Mouse (Mus musculus) thymus, postnatal 25 days (tissue): ENCODE data around the gene Adamts12.

Experiments used
- DNase-seq: peaks from one replicate; pipeline ENCODE4 v3.0.0; 2022

Gene Adamts12

DNA sequence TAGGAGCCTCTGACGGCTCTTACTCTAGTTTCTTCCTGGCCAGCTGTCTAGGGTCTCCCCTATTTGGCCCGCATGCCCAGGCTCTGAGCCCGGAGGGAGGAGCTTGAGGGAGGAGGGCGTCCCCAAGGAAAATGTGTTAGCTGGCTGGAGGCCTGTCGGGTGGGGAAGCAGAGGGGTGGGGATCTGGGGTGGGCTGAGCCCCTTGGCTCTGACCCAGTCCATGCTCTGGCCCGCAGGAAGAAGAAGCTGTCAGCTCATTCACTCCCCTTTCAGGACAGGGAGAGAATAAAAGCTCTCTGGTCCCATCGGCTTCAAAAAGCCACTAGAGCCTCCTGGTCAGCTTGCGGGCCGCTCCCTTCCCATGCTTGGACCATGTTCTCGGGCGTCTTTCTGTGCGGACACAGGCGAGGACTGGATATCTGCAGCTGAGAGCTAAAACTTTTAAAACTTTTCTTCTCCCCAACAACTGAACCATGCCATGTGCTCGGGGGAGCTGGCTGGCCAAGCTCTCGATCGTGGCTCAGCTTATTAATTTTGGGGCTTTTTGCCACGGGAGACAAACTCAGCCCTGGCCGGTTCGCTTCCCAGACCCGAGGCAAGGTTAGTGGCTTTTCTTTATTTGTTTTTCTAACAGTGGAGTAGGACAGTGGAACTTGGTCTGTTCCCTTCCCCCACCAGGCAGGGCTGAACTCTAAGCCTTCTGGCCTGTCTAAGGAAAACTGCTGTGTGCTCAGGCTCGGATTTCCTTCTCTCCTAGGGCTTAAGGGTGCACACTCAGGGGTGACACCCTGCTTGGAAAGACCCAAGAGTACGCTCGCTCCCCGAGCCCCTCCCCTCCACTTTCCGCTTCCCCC is at the start of gene Adamts12:
TSS of gene Adamts12 (plus strand) at position 233 of the 854 bp plus-strand sequence.
- no peak for DNase-seq

DNA sequence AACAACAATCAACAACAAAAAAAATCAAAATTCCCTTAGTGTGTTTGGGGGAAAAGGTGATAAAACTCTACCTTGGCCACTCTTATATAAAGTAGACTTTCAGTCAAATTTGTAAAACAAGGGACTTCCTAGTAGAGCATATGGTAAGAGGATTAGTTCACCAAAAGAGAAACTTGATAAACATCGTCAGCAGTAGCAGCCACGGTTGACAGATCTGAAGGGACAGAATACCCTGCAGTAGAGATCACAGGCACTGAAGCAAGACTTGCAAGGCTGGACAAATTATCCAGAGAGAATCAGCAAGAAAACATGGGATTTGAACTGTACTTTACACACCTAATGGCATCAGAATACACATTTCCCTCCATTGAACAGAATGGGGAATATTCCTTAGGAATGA is 49.7 kb upstream of the Adamts12 start:
- no peak for DNase-seq

DNA sequence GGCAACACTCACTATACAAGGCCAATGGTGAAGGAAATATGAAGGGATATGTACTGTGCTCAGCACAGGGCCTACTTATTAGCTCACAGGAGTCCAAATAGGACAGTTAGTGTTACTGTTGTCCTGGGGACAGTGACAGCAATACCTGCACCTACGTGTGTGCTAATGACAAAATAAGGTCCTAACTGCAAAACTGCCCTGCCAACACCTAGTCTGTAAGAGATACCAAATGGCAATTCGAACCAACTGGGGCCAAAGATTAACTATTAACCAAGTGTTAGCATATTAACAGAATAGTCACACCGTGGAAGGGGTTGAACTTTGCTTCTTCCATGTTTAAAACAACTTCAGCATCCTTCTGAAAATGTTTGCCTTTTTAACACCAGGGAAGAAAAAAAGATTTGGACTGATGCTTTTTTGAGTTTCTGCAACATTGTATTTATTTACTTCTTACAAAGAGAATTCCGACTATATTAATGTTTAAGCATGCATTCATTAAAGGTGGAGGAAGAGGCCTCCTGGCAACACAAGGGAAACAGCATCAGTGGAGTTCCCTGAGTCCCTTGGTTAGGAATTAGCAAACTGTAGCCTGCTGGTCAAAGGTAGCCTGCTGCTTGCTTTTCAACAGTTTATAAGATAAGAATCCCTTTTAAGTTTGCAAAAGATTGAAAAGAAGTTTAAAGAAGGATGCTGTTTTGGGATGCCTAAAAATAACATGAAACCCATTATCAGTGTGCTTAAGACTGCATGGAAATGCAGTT is 37.6 kb upstream of the Adamts12 start:
- no peak for DNase-seq

DNA sequence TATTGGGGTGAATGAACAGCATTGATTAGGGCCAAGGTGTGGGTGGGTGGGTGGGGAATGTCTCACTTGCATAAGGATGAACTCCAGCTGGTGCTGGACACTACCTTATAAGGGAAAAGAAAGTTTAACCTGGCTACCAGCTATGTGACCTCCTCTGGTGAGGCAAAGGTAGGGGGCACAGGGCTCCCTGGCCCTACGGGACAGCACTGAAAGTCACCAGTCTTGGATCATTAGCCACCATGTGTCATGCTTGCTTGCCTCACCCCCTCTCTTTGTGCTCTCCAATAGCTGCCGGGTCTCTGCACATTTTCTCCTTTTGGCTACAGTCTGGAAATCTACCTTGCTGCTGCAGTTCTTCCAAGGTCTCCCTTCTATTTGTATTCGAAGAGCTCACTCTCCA is 34.4 kb upstream of the Adamts12 start:
- DNase-seq, result no peak

DNA sequence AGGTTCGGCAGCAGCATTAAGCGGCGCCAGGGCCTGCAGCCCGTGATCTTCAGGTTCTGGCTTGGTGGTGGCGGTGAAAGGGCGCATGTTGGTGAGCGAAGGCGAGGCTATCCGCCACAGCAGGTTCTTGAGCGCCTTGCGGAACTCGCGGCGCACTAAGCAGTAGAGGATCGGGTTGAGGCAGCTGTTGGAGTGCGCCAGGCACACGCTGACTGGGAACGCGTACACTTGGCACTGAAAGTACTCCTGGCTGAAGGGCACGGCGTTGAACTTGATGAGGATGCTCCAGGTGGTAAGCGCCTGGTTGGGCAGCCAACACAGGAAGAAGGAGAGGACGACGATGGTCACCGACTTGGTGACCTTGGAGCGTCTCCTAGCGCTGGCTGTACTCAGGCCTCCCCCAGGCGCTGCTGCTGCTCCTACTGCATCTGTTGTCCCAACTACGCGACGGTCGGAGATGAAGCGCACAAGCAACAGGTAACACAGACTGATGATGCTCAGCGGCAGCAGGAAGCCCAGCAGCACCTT is 28.6 kb upstream of the Adamts12 start:
- no peak for DNase-seq

DNA sequence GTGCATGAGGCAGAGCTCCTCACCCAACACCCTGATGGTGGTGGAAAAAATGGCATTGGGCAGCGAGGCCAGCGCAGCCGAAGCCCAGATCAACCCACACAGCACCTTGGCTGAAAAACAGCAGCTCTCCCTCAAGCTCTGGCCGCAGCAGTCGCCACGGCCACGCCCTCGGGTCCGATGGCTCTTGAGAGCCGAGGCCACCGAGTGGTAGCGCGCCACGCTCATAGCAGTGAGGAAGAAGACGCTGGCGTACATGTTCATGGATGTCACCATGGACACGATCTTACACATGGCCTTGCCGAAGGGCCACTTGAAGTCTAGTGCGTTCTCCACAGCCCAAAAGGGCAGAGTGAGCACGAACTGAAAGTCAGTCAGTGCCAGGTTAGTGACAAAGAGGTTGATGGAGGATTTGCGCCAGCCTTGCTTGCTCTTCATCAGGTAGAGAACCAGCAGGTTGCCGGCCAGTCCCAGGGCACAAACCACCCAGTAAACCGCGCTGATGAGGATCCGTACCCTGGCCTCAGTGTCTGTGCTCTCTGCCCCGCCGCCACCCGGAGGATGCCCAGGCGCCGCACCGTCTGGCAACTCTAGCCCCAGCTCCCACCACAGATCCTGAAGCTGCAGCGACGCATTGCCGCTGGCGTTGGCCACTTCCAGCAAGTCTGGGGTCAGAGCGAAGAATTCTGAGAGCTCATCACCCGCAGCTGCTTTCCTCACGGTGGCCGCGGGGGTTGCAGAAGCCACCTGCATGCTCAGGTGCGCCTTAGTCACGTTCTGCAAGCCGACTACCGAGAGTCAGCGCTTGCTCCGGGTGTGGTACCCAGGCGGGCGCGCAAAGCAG is 27.8 kb upstream of the Adamts12 start:
- no peak for DNase-seq

DNA sequence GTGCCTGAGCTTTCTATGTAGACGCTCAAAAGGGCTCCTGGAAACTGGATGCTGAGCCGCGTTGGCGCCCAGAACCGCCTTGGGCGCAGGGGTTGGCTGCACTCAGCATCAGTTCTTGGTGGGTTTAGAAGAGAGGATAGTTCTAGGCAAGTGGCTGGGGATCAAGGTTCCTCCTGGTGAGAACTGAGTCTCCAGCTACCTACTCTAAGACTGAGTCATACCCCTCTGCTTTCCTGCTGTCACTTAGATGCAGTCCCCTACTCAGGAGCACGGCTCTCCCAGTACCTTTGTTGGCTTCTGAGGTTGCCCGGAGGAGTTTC is 27.3 kb upstream of the Adamts12 start:
- no peak for DNase-seq

DNA sequence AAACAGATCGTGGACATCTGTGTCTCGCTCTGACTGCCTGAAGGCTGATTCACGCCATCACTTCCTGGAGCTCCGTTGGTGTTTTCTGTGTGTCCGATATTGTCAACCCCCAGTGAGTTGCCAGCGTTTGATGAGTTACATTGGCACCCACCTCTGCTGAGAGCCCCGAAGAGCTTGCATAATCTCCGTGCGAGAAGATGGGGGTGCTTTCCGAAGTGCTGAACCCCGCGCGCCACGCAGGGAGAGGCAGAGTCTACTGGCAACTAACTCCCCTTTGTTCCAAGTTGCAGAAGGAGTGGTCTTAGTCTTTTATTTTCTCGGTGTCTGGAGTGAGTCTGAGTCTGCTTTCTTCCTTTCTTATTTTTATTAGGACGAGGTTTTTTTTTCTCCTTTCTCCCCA is 26.9 kb upstream of the Adamts12 start, which contains the start of gene Rxfp3:
TSS of gene Rxfp3 (minus strand) at position 281 of the 400 bp plus-strand sequence.
- DNase-seq, result no peak

DNA sequence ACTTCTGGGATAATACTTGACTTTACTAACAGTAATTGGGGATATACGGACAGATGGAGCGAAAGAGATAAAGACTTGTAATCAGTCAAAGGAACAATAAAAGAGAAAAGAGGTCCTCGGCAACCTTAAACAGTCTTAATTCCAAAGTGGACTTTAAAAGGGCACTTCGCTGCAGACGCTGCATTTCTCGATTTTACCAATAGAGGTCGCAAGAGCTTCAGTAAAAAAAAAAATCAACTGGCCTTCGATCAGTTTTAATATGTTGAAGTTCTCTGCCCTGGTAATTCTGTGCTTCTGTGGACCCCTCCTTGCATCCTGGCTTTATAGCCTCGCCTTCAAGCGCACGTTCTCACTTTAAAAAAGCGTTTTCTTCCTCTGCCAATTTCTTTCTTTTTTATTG is 26.1 kb upstream of the Adamts12 start:
- DNase-seq, result no peak

DNA sequence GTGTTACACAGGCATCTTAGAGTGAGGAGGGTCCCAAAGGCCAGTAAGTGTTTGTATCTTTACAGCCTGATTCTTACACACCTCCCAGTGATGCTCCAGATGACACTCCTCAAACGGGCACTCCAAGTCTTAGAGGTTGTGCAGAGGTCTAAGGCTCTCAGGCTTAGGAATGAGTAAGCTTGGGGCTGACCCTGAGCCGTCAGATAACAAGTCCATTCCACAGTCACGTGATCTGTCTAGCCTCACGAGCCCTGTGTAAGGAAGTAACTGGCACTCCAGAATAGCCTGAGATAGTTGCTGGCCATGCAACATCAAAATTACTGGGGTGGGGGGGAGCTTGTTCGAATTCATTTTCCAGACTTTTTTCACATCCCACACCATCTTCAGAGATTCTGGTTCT is 24.5 kb upstream of the Adamts12 start:
- DNase-seq, result no peak

DNA sequence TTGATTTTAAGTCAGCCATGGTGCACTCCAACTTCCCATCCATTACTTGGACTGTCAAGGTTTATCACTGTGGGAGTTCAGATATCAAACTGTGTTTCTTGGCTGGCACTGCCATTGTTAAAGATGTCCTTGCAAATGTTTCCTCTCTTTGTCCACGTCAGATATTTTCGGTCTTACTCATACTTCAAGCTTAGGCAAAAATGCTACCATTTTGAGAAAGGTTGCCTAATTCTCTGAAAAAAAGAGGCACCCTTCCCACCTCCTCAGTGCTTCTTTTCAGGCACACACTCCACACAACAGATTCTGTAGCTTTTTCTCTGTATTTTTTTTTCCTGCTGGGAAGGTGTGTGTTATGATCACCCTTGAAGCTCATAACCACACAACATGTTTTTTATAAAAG is 23.4 kb upstream of the Adamts12 start:
- no peak for DNase-seq

DNA sequence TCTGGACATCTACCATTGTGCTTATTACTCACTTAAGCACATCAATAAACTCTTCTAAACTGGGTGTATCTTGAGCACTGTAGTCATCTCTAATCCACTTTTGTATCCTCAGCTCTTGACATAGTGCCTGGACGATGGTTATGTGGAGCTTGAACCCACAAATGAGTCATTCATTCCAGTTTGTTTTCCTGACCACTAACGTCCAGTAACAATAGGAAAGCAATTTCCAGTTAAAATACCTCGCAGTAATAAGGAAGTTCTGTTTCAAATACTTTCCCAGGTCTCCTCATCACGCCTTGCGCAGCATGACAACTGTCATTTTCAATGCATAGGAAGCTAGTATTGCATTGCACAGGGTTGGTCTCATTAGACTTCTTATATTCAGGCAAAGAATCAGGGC is 21.8 kb upstream of the Adamts12 start:
- DNase-seq, result no peak

DNA sequence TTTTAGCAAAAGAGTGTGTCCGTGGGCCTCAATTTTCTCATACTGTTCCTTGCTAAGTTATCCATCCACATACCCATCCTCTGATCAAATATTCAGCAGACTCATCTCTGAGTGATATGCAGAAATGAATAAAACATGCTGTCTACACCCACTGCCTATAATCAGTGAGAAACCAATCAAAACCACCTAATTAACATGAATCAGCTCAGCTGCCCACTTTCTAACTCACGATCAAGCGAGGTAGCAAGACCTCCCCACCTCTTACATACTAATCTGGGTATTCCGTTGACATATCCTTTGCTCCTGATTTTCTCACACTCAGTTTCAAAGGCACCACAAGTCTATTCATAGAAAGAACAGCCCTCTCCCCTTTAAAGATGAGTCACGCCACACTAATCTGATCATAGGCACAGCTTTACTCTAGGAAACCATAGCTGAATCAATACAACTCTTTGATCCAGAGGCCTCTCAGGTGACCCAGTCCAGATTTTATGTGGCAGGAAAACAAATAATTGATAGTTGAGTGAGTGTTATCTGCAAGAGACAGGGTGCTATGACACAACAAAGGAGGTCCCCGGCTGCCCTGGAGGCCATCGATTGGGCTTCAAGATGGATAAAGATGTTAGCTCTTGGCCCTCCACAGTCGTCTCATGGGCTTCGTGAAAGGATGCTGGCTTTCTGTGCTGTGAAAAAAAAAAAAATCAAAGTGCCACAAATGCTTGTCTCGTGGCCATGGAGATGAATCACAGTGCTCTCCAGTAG is 10.7 kb upstream of the Adamts12 start:
- DNase-seq, result no peak

DNA sequence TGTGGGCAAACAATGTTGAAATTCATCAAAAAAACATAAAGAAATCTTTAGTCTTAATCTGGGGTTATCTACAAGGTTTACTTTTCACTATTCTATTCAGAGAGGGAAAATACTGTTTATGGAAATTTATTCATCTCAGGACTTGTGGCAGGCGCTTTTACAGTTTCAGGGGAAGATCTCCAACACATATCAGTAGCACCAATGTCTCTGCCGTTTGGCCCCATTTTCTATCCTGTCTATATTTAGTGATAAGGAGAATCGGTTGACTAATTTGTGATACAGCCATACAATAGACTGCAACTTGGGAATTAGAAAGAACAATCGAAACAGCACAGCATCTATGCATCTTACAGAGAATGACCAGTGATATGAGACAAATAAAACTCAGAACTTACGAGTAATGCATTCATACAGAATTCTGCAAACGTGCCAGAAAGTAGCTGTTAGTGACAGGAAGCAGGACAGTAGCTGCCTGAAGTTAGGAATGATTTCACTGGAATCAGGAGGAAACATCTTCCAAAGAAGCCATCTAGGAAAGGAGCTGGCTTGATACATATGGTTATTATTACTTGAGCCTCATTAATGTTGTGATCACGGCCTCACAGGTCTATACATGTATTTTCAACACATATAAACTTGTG is 10.0 kb upstream of the Adamts12 start:
- no peak for DNase-seq

DNA sequence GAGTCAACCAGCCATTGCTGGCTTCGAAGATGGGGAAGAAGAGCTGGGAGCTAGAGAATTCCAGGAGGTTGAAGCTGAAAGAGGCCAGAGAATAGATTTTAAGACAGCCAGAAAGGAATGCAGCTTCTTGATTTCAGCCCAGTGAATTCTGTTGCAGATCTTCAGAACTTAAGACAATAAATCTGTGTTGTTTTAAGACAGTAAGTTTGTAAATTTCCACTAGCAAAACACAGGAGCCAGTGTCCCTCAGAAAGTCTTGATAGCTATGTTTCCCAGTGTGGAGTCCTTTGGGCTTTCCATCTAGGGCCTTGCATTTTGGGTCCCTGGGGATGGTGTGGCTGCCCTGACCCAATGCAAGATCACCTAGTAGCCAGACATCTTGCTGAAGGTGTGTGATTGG is 1.7 kb upstream of the Adamts12 start:
- DNase-seq, result no peak

DNA sequence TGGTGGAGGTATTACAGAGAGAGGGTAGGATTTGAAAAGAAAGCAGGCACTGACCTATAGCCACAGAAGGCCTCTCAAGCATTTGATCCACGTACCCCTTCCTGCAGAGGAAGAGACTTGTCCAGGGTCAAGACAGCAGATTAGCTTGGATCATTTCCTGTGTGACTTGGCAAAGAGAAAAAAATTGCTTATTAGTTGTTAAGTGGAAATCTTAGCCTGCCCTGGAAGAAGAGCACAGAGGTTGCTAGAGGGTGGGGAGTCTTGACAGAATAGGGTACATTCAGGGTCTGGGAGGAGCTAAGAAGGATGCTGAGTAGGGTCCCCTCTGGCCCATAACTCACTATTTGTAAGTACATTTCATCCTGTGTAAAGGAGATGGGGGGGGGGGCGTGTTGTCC is 431 bp upstream of the Adamts12 start:
- DNase-seq, result no peak

DNA sequence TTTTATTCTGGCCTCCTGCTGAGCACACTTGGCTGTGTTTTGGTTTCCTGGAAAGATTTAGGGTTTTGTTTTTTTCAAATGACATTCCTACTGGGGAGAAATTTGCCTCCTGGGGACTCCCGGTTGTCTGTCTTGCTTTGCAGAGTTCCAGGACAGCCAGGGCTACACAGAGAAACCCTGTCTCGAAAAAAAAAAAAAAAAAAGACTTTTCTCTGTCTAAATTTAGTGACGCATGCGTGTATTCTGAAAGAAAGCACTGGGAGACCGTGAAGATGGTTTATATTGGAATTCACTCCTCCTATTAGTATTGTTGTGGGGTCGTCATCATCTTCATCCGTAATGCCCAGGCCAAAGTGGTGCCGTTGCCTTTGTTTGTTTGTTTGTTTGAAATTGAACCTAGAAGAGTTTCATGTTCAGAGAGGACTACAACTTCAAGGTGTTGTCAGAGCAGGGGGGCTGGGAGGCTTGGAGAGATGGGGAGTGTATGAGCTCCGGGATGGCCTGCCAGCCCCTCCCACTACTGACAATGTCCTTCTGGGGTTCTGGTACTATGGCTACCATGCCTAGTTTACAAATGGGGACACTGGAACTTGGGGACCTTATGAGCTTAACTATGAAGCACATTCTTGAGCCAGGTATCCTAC is 1.1 kb downstream of the Adamts12 start:
- no peak for DNase-seq

DNA sequence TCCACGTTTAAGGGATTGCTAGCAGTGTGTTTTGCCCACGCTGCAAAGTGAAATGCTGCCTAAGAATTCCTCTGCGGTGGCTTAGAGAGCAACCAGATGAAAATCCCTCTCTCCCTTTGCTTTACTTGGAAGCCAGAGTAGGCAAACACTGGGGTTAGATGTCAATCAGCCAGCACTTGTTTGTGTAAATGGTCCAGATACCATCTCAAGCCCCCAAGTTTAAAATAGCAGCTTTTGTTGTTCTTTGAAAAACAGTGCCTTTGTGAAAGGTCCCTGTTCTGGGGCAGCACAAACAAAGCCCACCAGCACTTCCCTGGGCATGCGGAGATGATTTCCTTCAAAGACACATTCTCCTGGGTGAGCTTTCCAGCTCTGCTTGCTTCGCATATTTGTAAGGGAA is 1.7 kb downstream of the Adamts12 start:
- no peak for DNase-seq

DNA sequence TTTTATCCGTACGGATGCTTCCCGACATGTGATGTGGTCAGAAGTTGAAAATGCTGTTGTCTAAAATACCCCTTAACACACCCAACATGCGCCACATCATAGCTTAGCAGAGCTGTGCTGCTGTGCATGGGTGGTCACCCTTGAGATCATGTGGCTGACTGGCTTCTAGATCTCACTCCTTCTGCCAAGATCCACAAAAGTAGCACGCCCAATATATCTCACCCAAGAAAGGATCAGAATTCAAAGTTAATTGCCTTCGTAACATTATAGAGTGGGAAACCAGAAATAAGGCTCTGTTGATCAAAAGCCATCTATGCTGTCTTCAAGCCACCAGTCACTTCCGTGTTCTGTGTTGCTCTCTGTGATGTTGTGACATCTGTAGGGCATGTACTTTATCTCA is 3.3 kb downstream of the Adamts12 start:
- DNase-seq, result no peak

DNA sequence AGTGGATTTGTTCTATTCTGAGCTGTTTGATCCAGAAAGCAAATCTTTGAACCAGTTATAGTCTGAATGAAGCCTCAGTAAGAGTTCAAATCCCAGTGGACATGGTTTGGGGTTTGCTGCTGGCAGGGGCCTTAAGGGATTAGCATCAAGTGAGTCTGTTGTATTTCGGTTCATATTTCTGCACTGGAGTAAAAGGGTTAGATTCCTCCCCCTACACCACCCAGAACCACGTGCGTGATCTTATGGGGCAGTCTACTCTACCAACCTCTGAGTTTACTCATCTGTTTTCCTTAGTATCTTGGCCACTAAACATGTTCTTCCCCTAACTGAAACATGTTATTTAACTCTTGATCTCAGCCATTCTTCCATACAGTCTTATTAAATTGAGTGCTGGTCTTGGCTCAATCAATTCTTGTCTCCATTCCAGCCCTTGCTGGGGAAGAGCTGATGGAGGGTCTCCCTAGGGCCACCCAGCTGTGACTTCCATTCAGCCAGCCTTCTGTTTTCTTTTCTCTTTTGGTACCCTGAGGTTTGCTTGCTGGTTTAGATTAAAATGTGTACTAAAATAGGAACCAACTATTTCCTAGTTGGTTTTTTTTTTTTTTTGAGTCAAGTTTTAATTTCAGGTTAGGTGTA is 11.3 kb downstream of the Adamts12 start:
- no peak for DNase-seq
